Comparison of ENCODE assay signal across 9 mouse cellular contexts in genomic region chr7:142437324-142437723, GRCm38 (mm10). TPM values are rescaled to one million over a fixed set of nuclear protein-coding genes. Genes with fewer than 3 reads are reported as not detected.
DNase-seq lines count a peak whose midpoint lies in the region; ATAC-seq and TF ChIP-seq lines count a peak whose summit lies in the region.
"Had no signal": no experiment of that assay in that cellular context is flagged by ENCODE, and none has a peak within 500 bp of the region (broad histone marks: within the 10 kb centered on the region; RNA-seq: fewer than 3 reads in every experiment).

No protein-coding gene starts in this region.

- peak in 1 of 2 experiments; percentile 29; a peak in 1 of 4 replicates for TF ChIP-seq CTCF in CH12.LX (conservative IDR thresholded peaks at IDR 0.05 in 1 of 2, IDR thresholded peaks at IDR 0.05 in 1 of 2; ENCODE audit: low read depth in 2 of 2, low read length in 2 of 2)

- dilution Hi-C loops in CH12.LX (cut with MboI; ENCODE audit: extremely low pct_ligation_motif_present, extremely low pct_unique_long_range_greater_than_20kb, low sequenced_read_pairs): no loop called here

- in situ Hi-C loops in CH12.LX (cut with MboI; ENCODE audit: low pct_ligation_motif_present, low pct_unique_long_range_greater_than_20kb, low sequenced_read_pairs): loop anchor here (5.0 kb wide), 2 partner anchors 100 to 145 kb away; no protein-coding TSS in a partner anchor

- H3K9me3 ChIP-seq in heart, embryonic 10.5 days: no peaks in the 10 kb centered on the region
- no peaks in the 10 kb centered on the region for H3K9me3 ChIP-seq in heart, embryonic 11.5 days (replicated peaks; ENCODE audit: control insufficient read depth, low read length)
- H3K9me3 ChIP-seq in CH12.LX (replicated peaks; ENCODE audit: low read length): no peaks in the 10 kb centered on the region

- H3K36me3 ChIP-seq in heart, embryonic 10.5 days: no peaks in the 10 kb centered on the region
- H3K36me3 ChIP-seq in heart, embryonic 11.5 days (ENCODE audit: control insufficient read depth, insufficient read depth, low read length): no peaks in the 10 kb centered on the region
- no peaks in the 10 kb centered on the region for H3K36me3 ChIP-seq in CH12.LX (replicated peaks in 1 of 2; ENCODE audit: control insufficient read depth in 1 of 2, insufficient read depth in 1 of 2, low read length in 1 of 2)

- H3K27ac ChIP-seq in heart, embryonic 10.5 days: peak overlapping the region; percentile 89
- H3K27ac ChIP-seq in heart, embryonic 11.5 days (ENCODE audit: low read depth, low read length): no peak overlapping the region
- H3K27ac ChIP-seq in CH12.LX (ENCODE audit: insufficient read depth, low read depth): no peak overlapping the region

- peaks cover 74% of the 10 kb centered on the region for H3K4me1 ChIP-seq in heart, embryonic 10.5 days
- H3K4me1 ChIP-seq in heart, embryonic 11.5 days (ENCODE audit: control insufficient read depth, insufficient read depth, low read length): peaks cover 30% of the 10 kb centered on the region
- peaks cover 14 to 23% of the 10 kb centered on the region in 2 experiments for H3K4me1 ChIP-seq in CH12.LX (ENCODE audit: control insufficient read depth in 1 of 2, insufficient read depth in 2 of 2)

- no peak overlapping the region for H3K4me3 ChIP-seq in heart, embryonic 10.5 days
- H3K4me3 ChIP-seq in heart, embryonic 11.5 days (ENCODE audit: low read depth, low read length): no peak overlapping the region
- no peak overlapping the region for H3K4me3 ChIP-seq in CH12.LX (replicated peaks in 1 of 3; ENCODE audit: low read depth in 2 of 3, low read length in 2 of 3, poor library complexity in 1 of 3)

- H3K9ac ChIP-seq in heart, embryonic 11.5 days (ENCODE audit: low read depth, low read length): no peak overlapping the region
- H3K9ac ChIP-seq in CH12.LX (ENCODE audit: insufficient read depth, low read depth): no peak overlapping the region

- H3K27me3 ChIP-seq in heart, embryonic 10.5 days (ENCODE audit: insufficient read depth, poor library complexity, severe bottlenecking): 0 out of 2 replicates have a peak, but pooled peaks cover 4% of the 10 kb centered on the region
- no peaks in the 10 kb centered on the region for H3K27me3 ChIP-seq in heart, embryonic 11.5 days (ENCODE audit: control insufficient read depth, insufficient read depth, low read length)
- H3K27me3 ChIP-seq in CH12.LX (replicated peaks): peaks cover 2% of the 10 kb centered on the region

- WGBS in heart, embryonic 10.5 days: 84% methylated on average over 5 of the region's 5 CpGs
- 80% methylated on average over 5 of the region's 5 CpGs for WGBS in heart, embryonic 11.5 days (ENCODE audit: insufficient replicate concordance)

- DNase-seq in heart, embryonic 10.5 days (ENCODE audit: low spot score): no peak
- no peak for DNase-seq in CH12.LX (ENCODE audit: extremely low read depth)
- DNase-seq in fat pad, adult 2 months (ENCODE audit: extremely low read depth, low read depth, low spot score): peak; percentile 94
- peak; percentile 55 for DNase-seq in lung, postnatal 25 days (ENCODE audit: low spot score)
- no peak for DNase-seq in layer of hippocampus, adult 9-11 months
- DNase-seq in c-Kit-positive CD71-positive TER-119-positive erythroid progenitor cells, embryonic 14.5 days (ENCODE audit: low spot score): no peak
- DNase-seq in adrenal gland, postnatal 25 days: no peak

- no peak for TF ChIP-seq POLR2A in CH12.LX (IDR thresholded peaks at IDR 0.05; ENCODE audit: low read depth, low read length)

- no peak overlapping the region for H3K4me2 ChIP-seq in heart, embryonic 11.5 days
- H3K4me2 ChIP-seq in CH12.LX (ENCODE audit: insufficient read depth, low read depth, poor library complexity, severe bottlenecking): no peak overlapping the region

- no peaks in the 10 kb centered on the region for H3K79me2 ChIP-seq in CH12.LX (replicated peaks; ENCODE audit: control insufficient read depth, extremely low read depth, insufficient read depth, poor library complexity, severe bottlenecking)

- peak; percentile 10 for TF ChIP-seq RAD21 in CH12.LX (IDR thresholded peaks at IDR 0.05; ENCODE audit: low read depth, low read length)

- no peak for TF ChIP-seq EP300 in CH12.LX (IDR thresholded peaks at IDR 0.05; ENCODE audit: low read length)

- no peak for ATAC-seq in heart, embryonic 11.5 days (replicated peaks; ENCODE audit: insufficient number of reproducible peaks, low FRiP score, low TSS enrichment)

TF ChIP-seq in CH12.LX, 34 proteins besides CTCF, POLR2A, EP300 and RAD21:
- TF ChIP-seq ZKSCAN1 (IDR thresholded peaks at IDR 0.05; ENCODE audit: borderline replicate concordance, low read depth, low read length): no peak
- no peak for TF ChIP-seq TCF12 (IDR thresholded peaks at IDR 0.05; ENCODE audit: low read depth, low read length)
- peak; percentile 14; the same call in 1 of the 2 replicates for TF ChIP-seq SMC3 (IDR thresholded peaks at IDR 0.05; ENCODE audit: low read depth, low read length)
- no peak for TF ChIP-seq ZNF384 (IDR thresholded peaks at IDR 0.05; ENCODE audit: low read depth, low read length)
- no peak for TF ChIP-seq MYC (IDR thresholded peaks at IDR 0.05; ENCODE audit: low read depth, low read length)

RNA-seq across cellular contexts. Expression of gene Syt8, which starts 2.7 kb away (rescaled TPM):
- 0.38 and 1.3 TPM in 2 replicates for polyA plus RNA-seq in heart, embryonic 10.5 days (2016; fragmentation: Nextera tagmentation; extraction: Ambion mirVana)
- polyA plus RNA-seq in heart, embryonic 11.5 days (2014; fragmentation: Nextera tagmentation; extraction: Ambion mirVana): 0.26 and 0.31 TPM in 2 replicates
- not detected in 2 replicates for total RNA-seq in CH12.LX (2012; rRNA removed)
- total RNA-seq in CH12.LX (2014; rRNA removed): not detected in 2 replicates
- polyA plus RNA-seq in CH12.LX (2012; ENCODE audit: insufficient read length, low read depth): not detected in 2 replicates
- not detected in 2 replicates for total RNA-seq in adrenal gland, postnatal 25 days (2021)
- total RNA-seq: gastrocnemius, postnatal 4 days had no signal

RNA-seq across cellular contexts. Expression of gene Tnni2, which starts 4.3 kb away (rescaled TPM):
- 51.9 and 56.4 TPM in 2 replicates for polyA plus RNA-seq in heart, embryonic 10.5 days (2016; fragmentation: Nextera tagmentation; extraction: Ambion mirVana)
- polyA plus RNA-seq in heart, embryonic 11.5 days (2014; fragmentation: Nextera tagmentation; extraction: Ambion mirVana): 46.1 and 51.6 TPM in 2 replicates
- total RNA-seq in CH12.LX (2012; rRNA removed): 35.0 and 50.1 TPM in 2 replicates
- 74.0 and 77.4 TPM in 2 replicates for total RNA-seq in CH12.LX (2014; rRNA removed)
- polyA plus RNA-seq in CH12.LX (2012; ENCODE audit: insufficient read length, low read depth): 88.1 and 154 TPM in 2 replicates
- not detected in 2 replicates for total RNA-seq in adrenal gland, postnatal 25 days (2021)

RNA-seq across cellular contexts. Expression of gene Lsp1, which starts 23.3 kb away (rescaled TPM):
- 32.0 and 36.9 TPM in 2 replicates for polyA plus RNA-seq in heart, embryonic 10.5 days (2016; fragmentation: Nextera tagmentation; extraction: Ambion mirVana)
- polyA plus RNA-seq in heart, embryonic 11.5 days (2014; fragmentation: Nextera tagmentation; extraction: Ambion mirVana): 31.4 and 32.1 TPM in 2 replicates
- total RNA-seq in CH12.LX (2012; rRNA removed) (314 and 364 TPM in 2 replicates), CH12.LX (2014; rRNA removed) (367 and 377 TPM in 2 replicates)
- 715 and 732 TPM in 2 replicates for polyA plus RNA-seq in CH12.LX (2012; ENCODE audit: insufficient read length, low read depth)
- 12.6 and 14.4 TPM in 2 replicates for total RNA-seq in adrenal gland, postnatal 25 days (2021)

RNA-seq across cellular contexts. Expression of gene Ctsd, which starts 49.5 kb away (rescaled TPM):
- 293 and 402 TPM in 2 replicates for polyA plus RNA-seq in heart, embryonic 10.5 days (2016; fragmentation: Nextera tagmentation; extraction: Ambion mirVana)
- 378 and 446 TPM in 2 replicates for polyA plus RNA-seq in heart, embryonic 11.5 days (2014; fragmentation: Nextera tagmentation; extraction: Ambion mirVana)
- total RNA-seq in CH12.LX (2012; rRNA removed): 100 and 107 TPM in 2 replicates
- total RNA-seq in CH12.LX (2014; rRNA removed): 54.2 and 61.2 TPM in 2 replicates
- polyA plus RNA-seq in CH12.LX (2012; ENCODE audit: insufficient read length, low read depth): 97.6 and 104 TPM in 2 replicates
- 1,030 and 1,043 TPM in 2 replicates for total RNA-seq in adrenal gland, postnatal 25 days (2021)

RNA-seq across cellular contexts. Expression of gene Gm49369, which starts 54.9 kb away (rescaled TPM):
- polyA plus RNA-seq in heart, embryonic 10.5 days (2016; fragmentation: Nextera tagmentation; extraction: Ambion mirVana): 0.55 and 0.92 TPM in 2 replicates
- polyA plus RNA-seq in heart, embryonic 11.5 days (2014; fragmentation: Nextera tagmentation; extraction: Ambion mirVana): 1.9 TPM in 1 of 2 replicates, not detected in the other
- total RNA-seq in CH12.LX (2012; rRNA removed) (8.4 TPM in 1 of 2 replicates, not detected in the other), CH12.LX (2014; rRNA removed) (not detected in 2 replicates)
- 5.2 and 38.7 TPM in 2 replicates for polyA plus RNA-seq in CH12.LX (2012; ENCODE audit: insufficient read length, low read depth)
- 0.55 TPM in 1 of 2 replicates, not detected in the other for total RNA-seq in adrenal gland, postnatal 25 days (2021)

Comparison
In these comparisons a context has a peak if more than half of its experiments do, and no peak if none do; other contexts are left out.
1. DNase-seq: peak in fat pad, adult 2 months (single experiment) and lung, postnatal 25 days (single experiment); none in heart, embryonic 10.5 days (single experiment), CH12.LX (single experiment), layer of hippocampus, adult 9-11 months (single experiment), c-Kit-positive CD71-positive TER-119-positive erythroid progenitor cells, embryonic 14.5 days (single experiment) and adrenal gland, postnatal 25 days (single experiment).
2. RNA of gene Lsp1, which starts 23.3 kb away (polyA plus RNA-seq): 715 to 732 TPM in CH12.LX; 32.0 to 36.9 TPM in heart, embryonic 10.5 days and 31.4 to 32.1 TPM in heart, embryonic 11.5 days; every median in the first group is over 10 times any median in the second.